Mouse (Mus musculus): Measurements from ENCODE around the gene Idh3a. TPM values are rescaled to one million over a fixed set of nuclear protein-coding genes. Genes with fewer than 3 reads are reported as not detected.
A peak's percentile ranks its signal among the peaks of the same experiment; 100 is the strongest.
"Not testable (repeated sequence)": the region's sequence is repeated elsewhere in the genome, so short reads cannot be mapped to it uniquely, and the experiment has no call there.

Gene Idh3a
- polyA plus RNA-seq, 1 experiment from 2014 or later = 234 TPM

DNA sequence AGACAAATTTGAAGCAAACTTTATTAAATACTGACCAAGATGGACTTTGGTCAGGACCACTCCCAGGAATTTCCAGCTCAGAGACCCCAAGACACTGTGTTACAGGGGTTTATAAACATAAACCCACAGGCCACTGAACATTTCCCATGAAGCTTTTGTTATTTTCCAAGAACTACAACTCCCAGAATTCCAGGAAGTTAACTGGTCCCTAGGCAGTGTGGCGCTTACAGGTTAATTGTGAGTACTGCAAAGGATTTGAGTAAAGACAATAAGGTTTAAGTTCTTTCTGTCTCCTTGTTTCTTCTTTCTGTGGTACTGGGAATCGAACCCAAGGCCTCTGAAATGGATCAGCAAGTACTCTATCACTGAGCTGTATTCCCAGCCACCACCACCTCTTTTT lies 17.4 kb upstream of the Idh3a start:
- H3K9ac ChIP-seq (ENCODE audit: low read depth, low read length) = no peak overlapping the region
- no peak overlapping the region for H3K27ac ChIP-seq (ENCODE audit: low read depth, low read length)
- H3K4me2 ChIP-seq = no peak overlapping the region
- DNase-seq (ENCODE audit: low spot score) (no peak), ATAC-seq (replicated peaks; ENCODE audit: low FRiP score) (no peak)
- no peak overlapping the region for H3K4me3 ChIP-seq (ENCODE audit: low read depth, low read length)
- no peaks in the 10 kb centered on the region for H3K9me3 ChIP-seq (ENCODE audit: control insufficient read depth, low read length)
- peaks cover 4% of the 10 kb centered on the region; the same call in 1 of the 2 replicates for H3K4me1 ChIP-seq (replicated peaks; ENCODE audit: control insufficient read depth, insufficient read depth, low read length)
- 37% methylated on average over 2 of the region's 2 CpGs for WGBS
- H3K36me3 ChIP-seq (ENCODE audit: control insufficient read depth, insufficient read depth, low read length) = no peaks in the 10 kb centered on the region
- H3K27me3 ChIP-seq (replicated peaks; ENCODE audit: control insufficient read depth, insufficient read depth, low read length) = no peaks in the 10 kb centered on the region

DNA sequence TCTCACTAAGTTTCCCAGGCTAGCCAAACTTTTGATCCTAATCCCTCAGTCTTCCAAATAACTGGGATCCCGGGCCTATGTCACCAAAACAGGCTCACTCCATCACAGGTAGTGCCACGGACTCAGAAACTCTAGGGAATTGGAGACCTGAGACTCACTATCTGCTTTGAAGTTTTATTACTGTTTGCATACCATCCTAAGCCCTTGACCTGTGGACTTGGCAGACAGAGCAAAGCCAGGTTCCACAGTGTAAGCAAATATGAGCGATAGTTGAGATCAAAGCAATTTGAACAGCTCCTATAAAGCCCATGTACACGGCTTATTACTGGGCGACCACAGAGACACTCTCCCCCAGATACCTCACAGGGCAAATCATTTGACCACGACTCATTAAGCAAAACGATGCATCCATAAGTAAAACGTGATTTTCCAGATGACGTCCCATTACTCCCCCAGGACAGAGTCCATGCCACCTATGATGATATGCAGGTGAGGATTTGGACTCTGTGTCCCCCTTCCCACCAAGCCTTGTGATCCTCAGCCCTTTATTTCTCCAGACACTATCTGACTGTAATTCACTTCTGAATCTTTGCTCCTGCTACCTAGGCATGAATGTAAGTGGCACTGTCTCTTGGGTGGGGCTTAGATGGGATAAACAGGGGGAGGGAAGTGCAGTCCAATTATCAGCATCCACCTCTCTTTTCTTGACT lies 14.8 kb upstream of the Idh3a start:
- H3K27ac ChIP-seq (ENCODE audit: low read depth, low read length) = no peak overlapping the region
- DNase-seq (ENCODE audit: low spot score) = no peak

DNA sequence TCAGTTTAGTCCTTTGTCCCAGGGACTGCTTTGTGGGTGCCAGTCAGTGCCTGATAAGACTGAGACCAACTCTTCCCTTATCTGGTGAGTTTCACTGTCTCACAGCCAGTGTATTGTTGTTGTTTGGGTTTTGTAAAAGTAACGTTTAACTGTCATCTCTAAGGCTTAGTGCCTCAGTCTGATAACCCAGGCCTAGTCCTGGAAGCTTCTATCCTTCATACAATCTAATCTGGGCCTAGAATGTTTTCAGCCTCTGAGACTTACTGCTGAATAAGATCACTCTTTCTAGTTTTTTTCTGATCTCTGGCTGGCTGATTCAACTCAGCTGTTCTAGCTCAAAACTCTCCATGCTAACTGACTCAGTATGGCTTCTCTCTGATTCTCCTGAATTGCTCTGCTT lies 2.4 kb upstream of the Idh3a start:
- peak overlapping the region; percentile 52 for H3K27ac ChIP-seq (ENCODE audit: low read depth, low read length)
- no peaks in the 10 kb centered on the region for H3K27me3 ChIP-seq (replicated peaks; ENCODE audit: control insufficient read depth, insufficient read depth, low read length)
- H3K9me3 ChIP-seq (ENCODE audit: control insufficient read depth, low read length) = no peaks in the 10 kb centered on the region
- no peak overlapping the region for H3K9ac ChIP-seq (ENCODE audit: low read depth, low read length)
- H3K4me1 ChIP-seq (replicated peaks; ENCODE audit: control insufficient read depth, insufficient read depth, low read length) = peaks cover 8% of the 10 kb centered on the region
- no peak overlapping the region for H3K4me3 ChIP-seq (ENCODE audit: low read depth, low read length)
- no peak overlapping the region for H3K4me2 ChIP-seq
- WGBS = 33% methylated on average over 1 of the region's 1 CpGs
- H3K36me3 ChIP-seq (ENCODE audit: control insufficient read depth, insufficient read depth, low read length) = no peaks in the 10 kb centered on the region
- no peak for DNase-seq (ENCODE audit: low spot score)
- peak; percentile 72 for ATAC-seq (replicated peaks; ENCODE audit: low FRiP score)

More for the DNA sequence above, 14.8 kb upstream of the Idh3a start:
- no peak for ATAC-seq (replicated peaks; ENCODE audit: low FRiP score)
- peaks cover 4% of the 10 kb centered on the region; the same call in 1 of the 2 replicates for H3K4me1 ChIP-seq (replicated peaks; ENCODE audit: control insufficient read depth, insufficient read depth, low read length)
- H3K4me3 ChIP-seq (ENCODE audit: low read depth, low read length) = no peak overlapping the region
- H3K36me3 ChIP-seq (ENCODE audit: control insufficient read depth, insufficient read depth, low read length) = no peaks in the 10 kb centered on the region
- no peak overlapping the region for H3K4me2 ChIP-seq
- H3K9me3 ChIP-seq (ENCODE audit: control insufficient read depth, low read length) = no peaks in the 10 kb centered on the region
- 64% methylated on average over 9 of the region's 9 CpGs for WGBS
- no peak overlapping the region for H3K9ac ChIP-seq (ENCODE audit: low read depth, low read length)
- H3K27me3 ChIP-seq (replicated peaks; ENCODE audit: control insufficient read depth, insufficient read depth, low read length) = no peaks in the 10 kb centered on the region

DNA sequence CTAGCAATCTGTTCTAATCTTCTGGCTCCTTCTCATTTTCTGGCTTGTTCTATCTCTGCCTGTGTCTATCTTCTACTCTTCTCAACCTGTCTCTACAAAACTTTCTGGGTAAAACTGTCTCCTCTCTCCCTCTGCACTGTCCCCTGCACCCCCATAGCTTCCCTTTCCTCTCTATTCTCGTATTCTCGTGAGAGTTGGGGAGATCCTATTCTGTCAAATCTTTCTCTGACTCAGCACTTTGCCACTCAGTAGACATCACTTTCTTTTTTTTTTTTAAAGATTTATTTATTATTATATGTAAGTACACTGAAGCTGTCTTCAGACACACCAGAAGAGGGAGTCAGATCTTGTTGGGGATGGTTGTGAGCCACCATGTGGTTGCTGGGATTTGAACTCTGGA lies 2.0 kb upstream of the Idh3a start:
- not testable (repeated sequence) for H3K4me2 ChIP-seq; H3K27me3 ChIP-seq (replicated peaks; ENCODE audit: control insufficient read depth, insufficient read depth, low read length); H3K36me3 ChIP-seq (ENCODE audit: control insufficient read depth, insufficient read depth, low read length); H3K9ac ChIP-seq (ENCODE audit: low read depth, low read length); DNase-seq (ENCODE audit: low spot score); H3K9me3 ChIP-seq (ENCODE audit: control insufficient read depth, low read length); ATAC-seq (replicated peaks; ENCODE audit: low FRiP score); H3K4me1 ChIP-seq (replicated peaks; ENCODE audit: control insufficient read depth, insufficient read depth, low read length); H3K4me3 ChIP-seq (ENCODE audit: low read depth, low read length)
- H3K27ac ChIP-seq (ENCODE audit: low read depth, low read length) = peak overlapping the region; percentile 52
- 63% methylated on average over 2 of the region's 2 CpGs for WGBS

DNA sequence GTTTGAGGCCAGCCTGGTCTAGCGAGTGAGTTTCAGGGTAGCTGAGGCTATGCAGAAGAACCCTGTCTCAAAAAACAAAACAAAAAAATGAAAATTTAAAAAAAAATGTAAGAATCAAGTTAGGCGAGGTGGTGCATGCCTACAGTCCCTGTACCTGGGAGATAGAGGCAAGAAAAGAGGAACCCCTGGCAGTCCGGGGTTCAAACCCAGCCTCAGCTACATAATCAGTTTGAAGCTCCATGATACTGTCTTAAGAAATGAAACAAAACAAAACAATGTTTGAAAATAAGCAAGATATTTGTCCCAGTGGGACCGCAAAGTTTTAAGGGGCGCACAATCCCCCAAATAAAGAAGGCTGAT lies 315 bp upstream of the Idh3a start:
- no peak overlapping the region for H3K9ac ChIP-seq (ENCODE audit: low read depth, low read length)
- WGBS = 28% methylated on average over 5 of the region's 5 CpGs
- no peaks in the 10 kb centered on the region for H3K9me3 ChIP-seq (ENCODE audit: control insufficient read depth, low read length)
- H3K4me1 ChIP-seq (replicated peaks; ENCODE audit: control insufficient read depth, insufficient read depth, low read length) = peaks cover 8% of the 10 kb centered on the region
- H3K4me2 ChIP-seq = peak overlapping the region; percentile 66
- H3K27me3 ChIP-seq (replicated peaks; ENCODE audit: control insufficient read depth, insufficient read depth, low read length) = no peaks in the 10 kb centered on the region
- no peak for DNase-seq (ENCODE audit: low spot score)
- 0 out of 2 replicates have a peak, but pooled peaks cover 5% of the 10 kb centered on the region for H3K36me3 ChIP-seq (ENCODE audit: control insufficient read depth, insufficient read depth, low read length)
- no peak overlapping the region; the same call in 1 of the 2 replicates for H3K27ac ChIP-seq (ENCODE audit: low read depth, low read length)
- no peak for ATAC-seq (replicated peaks; ENCODE audit: low FRiP score)
- H3K4me3 ChIP-seq (ENCODE audit: low read depth, low read length) = peak overlapping the region; percentile 96

DNA sequence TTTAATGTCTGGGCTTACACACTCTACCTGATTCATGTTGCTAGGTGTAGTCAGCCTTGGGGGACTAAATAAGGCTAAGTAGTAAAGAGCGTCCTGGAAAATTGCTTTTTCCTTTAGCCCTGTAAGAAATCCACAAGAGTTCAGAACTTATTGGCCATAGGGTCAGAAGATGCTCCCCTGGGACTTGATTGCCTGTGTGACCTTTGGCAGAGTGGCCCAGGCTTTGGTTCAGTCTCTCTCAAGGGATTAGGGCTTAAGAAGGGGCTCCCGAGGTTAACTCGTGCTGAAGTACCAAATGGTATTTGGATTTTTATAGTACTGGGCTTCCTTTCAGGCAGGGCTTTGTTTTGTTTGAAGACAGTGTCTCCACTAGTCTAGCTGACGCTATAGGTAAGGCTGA lies 1.7 kb downstream of the Idh3a start:
- Histone ChIP-seq H3K4me1 (replicated peaks; ENCODE audit: control insufficient read depth, insufficient read depth, low read length) (peaks cover 8% of the 10 kb centered on the region), H3K9ac (ENCODE audit: low read depth, low read length) (no peak overlapping the region), H3K4me2 (peak overlapping the region; percentile 76), H3K9me3 (ENCODE audit: control insufficient read depth, low read length) (no peaks in the 10 kb centered on the region), H3K36me3 (ENCODE audit: control insufficient read depth, insufficient read depth, low read length) (peaks cover 16% of the 10 kb centered on the region), H3K4me3 (ENCODE audit: low read depth, low read length) (peak overlapping the region; percentile 96), H3K27ac (ENCODE audit: low read depth, low read length) (no peak overlapping the region), H3K27me3 (replicated peaks; ENCODE audit: control insufficient read depth, insufficient read depth, low read length) (no peaks in the 10 kb centered on the region)
- no peak for ATAC-seq (replicated peaks; ENCODE audit: low FRiP score)
- DNase-seq (ENCODE audit: low spot score) = no peak
- WGBS = 79% methylated on average over 4 of the region's 4 CpGs

- H3K27me3 ChIP-seq (replicated peaks; ENCODE audit: control insufficient read depth, insufficient read depth, low read length); H3K4me1 ChIP-seq (replicated peaks; ENCODE audit: control insufficient read depth, insufficient read depth, low read length); DNase-seq (ENCODE audit: low spot score); H3K4me3 ChIP-seq (ENCODE audit: low read depth, low read length); H3K4me2 ChIP-seq; ATAC-seq (replicated peaks; ENCODE audit: low FRiP score); H3K9me3 ChIP-seq (ENCODE audit: control insufficient read depth, low read length); H3K9ac ChIP-seq (ENCODE audit: low read depth, low read length); H3K27ac ChIP-seq (ENCODE audit: low read depth, low read length): not testable (repeated sequence)
- WGBS = 87% methylated on average over 4 of the region's 4 CpGs
- peaks cover 50% of the 10 kb centered on the region for H3K36me3 ChIP-seq (ENCODE audit: control insufficient read depth, insufficient read depth, low read length)
These were observed 7.5 kb downstream of the Idh3a start for GRCm38 (mm10) chr9:54593652-54594051.

GRCm38 (mm10) chr9:54596752-54597465 lies 10.8 kb downstream of the Idh3a start:
- Histone ChIP-seq H3K9me3 (ENCODE audit: control insufficient read depth, low read length) (no peaks in the 10 kb centered on the region), H3K4me3 (ENCODE audit: low read depth, low read length) (no peak overlapping the region), H3K36me3 (ENCODE audit: control insufficient read depth, insufficient read depth, low read length) (peaks cover 50% of the 10 kb centered on the region), H3K4me1 (replicated peaks; ENCODE audit: control insufficient read depth, insufficient read depth, low read length) (no peaks in the 10 kb centered on the region), H3K27me3 (replicated peaks; ENCODE audit: control insufficient read depth, insufficient read depth, low read length) (no peaks in the 10 kb centered on the region), H3K9ac (ENCODE audit: low read depth, low read length) (no peak overlapping the region), H3K27ac (ENCODE audit: low read depth, low read length) (no peak overlapping the region), H3K4me2 (no peak overlapping the region)
- ATAC-seq (replicated peaks; ENCODE audit: low FRiP score) (no peak), DNase-seq (ENCODE audit: low spot score) (no peak)
- WGBS = 89% methylated on average over 15 of the region's 15 CpGs

GRCm38 (mm10) chr9:54602386-54602785 lies 16.3 kb downstream of the Idh3a start:
- Histone ChIP-seq H3K4me3 (ENCODE audit: low read depth, low read length) (no peak overlapping the region), H3K4me1 (replicated peaks; ENCODE audit: control insufficient read depth, insufficient read depth, low read length) (no peaks in the 10 kb centered on the region), H3K9ac (ENCODE audit: low read depth, low read length) (no peak overlapping the region), H3K27ac (ENCODE audit: low read depth, low read length) (no peak overlapping the region), H3K9me3 (ENCODE audit: control insufficient read depth, low read length) (no peaks in the 10 kb centered on the region), H3K27me3 (replicated peaks; ENCODE audit: control insufficient read depth, insufficient read depth, low read length) (no peaks in the 10 kb centered on the region), H3K36me3 (ENCODE audit: control insufficient read depth, insufficient read depth, low read length) (peaks cover 25% of the 10 kb centered on the region), H3K4me2 (no peak overlapping the region)
- ATAC-seq (replicated peaks; ENCODE audit: low FRiP score) (no peak), DNase-seq (ENCODE audit: low spot score) (no peak)
- 88% methylated on average over 2 of the region's 2 CpGs for WGBS
